Mouse (Mus musculus) mouse embryonic stem cell (cell line): ENCODE results near the gene Nrd1.

Source experiments
- in situ Hi-C, 2 experiments: fragments of 300-500 bp; cut with MboI; formaldehyde crosslinking; loops; 1 replicate in 1 of 2; 3 replicates in 1 of 2; pipeline ENCODE4 v1.14.3; 2019 to 2020; ENCODE audit warnings: low sequenced_read_pairs in 2 of 2, low pct_unique_long_range_greater_than_20kb in 1 of 2, mixed read lengths in 1 of 2; ENCODE audit not compliant: unreplicated experiment in 1 of 2

The Nrd1 gene

DNA sequence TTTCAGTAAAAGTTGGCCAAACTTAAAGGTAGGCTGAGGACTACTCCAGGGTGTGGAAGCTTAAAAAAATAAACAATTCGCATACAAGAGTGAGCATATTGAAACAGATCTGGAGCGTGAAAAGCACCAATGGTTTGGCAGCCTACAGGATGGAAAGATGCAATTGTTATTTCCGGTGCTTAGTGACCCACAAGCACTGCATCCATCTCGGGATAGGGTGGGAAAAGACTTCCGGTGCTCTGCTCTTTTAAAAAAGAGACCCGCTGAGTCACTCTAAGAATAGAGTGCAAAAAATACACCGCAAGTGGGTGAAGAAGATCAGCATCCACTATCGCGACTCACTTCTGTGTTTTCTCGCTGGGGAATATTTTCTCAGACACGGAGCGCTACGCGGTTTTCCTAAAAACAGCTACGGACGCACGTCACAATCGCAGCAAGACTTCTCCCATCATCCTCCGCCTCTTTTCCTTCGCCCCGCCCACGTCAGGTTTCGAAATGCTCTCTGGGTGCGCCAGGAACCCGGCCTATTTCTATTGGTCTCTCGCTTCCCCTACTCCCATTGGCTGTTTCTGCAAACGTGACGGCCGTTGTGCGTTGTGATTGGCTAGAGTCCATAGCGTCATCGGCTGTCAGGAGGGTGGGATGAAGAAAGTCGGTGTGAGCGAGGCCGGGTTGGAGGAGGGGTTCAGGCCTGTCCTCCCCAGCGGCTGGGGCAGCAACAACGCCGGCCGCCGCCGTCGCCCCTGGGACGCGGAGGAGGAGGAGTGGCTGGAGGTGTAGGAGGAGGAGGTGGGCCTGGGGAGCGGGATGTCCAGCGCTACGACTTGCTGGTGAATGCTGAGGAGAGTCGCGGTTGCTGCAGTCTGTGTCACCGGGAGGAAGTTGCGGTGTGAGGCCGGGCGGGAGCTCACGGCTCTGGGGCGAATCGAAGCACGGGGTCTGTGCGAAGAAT, at the start of gene Nrd1:
Nrd1 (plus strand) TSS at position 657 of the 952 bp plus-strand sequence.
- in situ Hi-C loops = loop anchor here in 1 of 2 experiments (25.0 kb wide), 1 partner anchor 313 kb away; no protein-coding TSS in a partner anchor

DNA sequence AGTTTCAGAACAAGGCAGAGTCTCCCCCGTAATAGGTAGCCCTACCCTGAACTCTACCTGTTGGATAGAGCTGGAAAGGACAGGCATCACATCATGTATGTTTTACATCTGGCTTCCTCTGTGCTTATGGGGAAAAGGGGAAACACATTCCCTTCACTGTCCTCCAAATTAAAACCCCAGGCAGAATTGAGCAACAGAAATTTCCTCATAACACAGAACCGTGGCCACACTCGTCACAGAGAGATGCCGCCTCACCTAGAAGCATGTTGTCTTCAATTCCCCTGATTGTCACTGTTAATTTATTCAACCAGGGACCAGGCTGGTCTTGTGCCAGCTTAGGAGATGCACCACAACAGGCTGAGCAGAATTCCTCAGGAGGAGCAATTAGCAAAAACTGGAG, 48.8 kb upstream of the Nrd1 start:
- in situ Hi-C loops = no loop called here

DNA sequence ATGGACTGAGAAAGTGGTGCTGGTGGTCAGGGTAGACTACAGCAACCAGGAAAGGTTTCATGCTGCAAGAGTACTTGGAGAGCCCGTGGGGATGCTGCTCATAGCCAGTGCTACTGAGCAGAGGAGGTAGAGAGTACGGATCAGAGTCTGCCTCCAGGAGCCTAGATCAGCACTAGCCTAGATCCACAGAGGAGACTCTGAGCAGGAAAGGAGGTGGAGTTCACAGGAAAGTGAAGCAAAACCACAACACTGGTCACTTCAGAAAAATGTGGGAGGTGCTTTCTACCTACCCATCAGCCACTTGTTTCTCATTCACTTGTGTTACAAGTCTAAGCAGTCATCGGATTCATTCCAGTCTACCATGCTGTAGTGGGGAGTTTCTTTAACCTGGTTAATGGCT, 40.8 kb upstream of the Nrd1 start:
- in situ Hi-C loops = no loop called here

DNA sequence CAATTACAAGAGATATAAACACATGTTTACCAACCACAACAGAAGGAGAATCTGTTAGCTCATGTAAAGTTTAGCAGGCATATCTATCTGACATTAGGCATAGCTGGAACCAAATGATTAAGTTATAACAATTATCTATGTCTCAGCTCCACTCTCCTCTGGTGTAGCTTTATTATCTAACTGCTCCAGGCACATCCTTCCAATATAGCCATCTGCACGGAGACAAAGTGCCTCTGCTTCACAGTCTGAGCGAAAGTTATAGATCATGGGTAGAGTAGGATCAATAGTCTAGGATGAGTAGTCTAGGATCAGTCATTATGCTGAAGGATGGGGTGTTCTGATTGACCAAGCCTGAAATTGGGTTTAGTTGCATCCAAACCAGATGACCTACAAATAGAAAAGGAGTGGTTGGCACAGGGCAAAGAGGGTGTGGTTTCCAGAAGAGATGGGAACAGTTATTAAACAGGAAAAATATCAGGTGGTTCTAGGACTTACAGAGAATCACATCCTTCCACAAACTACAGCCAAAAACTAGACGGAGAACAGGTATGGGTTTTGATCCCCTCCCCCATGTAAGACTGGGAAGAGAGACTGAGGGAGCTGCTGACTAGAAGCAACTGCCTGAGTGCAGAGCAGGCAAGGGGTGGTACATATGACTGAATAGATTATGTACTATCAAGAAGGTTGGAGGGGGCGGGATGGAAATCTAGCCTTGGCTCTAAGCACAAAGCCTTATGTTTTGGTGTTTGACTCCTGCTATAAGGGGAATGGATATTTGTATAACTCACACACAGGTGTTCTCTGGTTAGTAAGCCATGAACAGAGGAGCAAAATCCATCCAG, 39.6 kb upstream of the Nrd1 start:
- in situ Hi-C loops = no loop called here

DNA sequence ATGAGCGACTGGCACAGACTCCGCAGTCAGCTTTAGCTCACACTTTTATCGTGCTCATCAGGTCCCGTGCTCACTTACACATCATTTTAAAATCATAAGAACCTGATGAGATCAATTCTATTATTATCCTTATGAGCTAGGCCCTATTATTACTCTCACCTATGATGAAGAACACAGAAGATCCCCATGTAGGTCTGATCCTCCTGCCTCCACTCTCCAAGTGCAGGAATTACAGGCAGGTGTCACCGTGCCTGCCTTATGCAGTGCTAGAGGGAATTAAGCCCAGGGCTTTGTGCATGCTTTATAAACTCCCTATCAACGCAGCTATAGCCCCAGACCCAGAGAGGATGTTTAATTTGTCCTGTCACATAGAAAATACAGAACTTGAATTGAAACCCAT, 37.4 kb upstream of the Nrd1 start:
- in situ Hi-C loops = no loop called here

DNA sequence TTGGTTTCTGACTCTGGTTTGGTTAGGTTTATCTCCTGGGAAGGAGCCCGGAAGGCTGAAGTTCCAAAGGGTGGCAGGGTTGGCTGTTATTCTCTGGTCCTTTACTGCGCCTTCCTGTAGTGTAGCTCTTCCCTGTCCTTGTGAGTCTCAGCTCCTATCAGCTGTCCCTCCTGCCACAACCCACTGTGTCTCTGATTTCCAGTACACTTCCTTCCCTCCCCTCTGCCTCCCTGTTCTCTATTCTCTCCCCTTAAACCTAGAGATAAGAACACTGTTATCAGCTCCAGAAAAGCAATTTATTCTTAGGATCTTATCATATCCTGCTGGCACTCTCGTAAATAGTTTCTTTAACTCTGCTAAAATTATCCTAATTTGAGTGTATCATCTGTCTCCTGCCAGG, 30.9 kb upstream of the Nrd1 start:
- in situ Hi-C loops = no loop called here

DNA sequence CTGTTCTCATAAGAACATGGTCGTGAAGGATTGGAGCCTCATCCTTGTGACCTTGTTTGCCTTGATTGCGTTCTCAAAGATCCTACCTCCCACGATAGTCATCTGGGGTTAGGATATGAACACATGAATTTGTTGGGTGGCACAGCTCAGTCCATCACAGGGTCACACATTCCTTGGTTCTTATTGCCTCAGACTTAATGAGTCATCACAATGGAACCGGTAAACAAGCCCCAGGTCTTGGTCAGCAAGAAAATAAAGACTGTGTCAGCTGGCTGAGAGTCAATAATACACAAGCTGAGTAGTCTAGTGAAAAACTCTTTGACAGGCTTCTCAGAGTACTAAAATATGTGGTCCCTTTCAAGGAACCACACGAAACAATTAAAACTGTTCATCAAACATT, 29.4 kb upstream of the Nrd1 start:
- in situ Hi-C loops = loop anchor here in 1 of 2 experiments (5.0 to 10.0 kb wide), 3 partner anchors 49 to 276 kb away; partner anchors contain the start of gene Rab3b

DNA sequence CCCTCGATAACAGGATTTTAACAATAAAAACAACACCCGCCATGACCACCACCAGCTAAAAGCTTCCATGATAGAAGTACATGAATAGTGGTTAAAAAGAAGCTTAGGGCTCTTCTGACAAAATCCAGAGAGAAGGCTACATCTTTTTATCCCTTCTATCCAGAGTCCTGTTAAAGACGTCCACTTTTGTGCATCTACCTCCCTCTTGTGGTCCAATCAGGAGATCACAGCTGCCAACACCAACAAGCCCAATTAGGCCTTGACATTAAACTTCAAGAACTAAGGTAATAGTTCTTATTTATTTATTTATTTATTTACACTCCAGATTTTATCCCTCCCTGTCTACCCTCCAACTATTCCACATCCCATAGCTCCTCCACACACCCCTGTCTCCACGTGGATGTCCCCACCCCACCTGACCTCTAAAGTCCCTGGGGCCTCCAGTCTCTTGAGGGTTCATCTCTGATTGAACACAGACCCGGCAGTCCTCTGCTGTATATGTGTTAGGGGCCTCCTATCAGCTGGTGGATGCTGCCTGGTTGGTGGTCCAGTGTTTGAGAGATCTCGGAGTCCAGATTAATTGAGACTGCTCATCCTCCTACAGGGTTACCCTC, 23.9 kb upstream of the Nrd1 start:
- in situ Hi-C loops = loop anchor here (5.0 to 25.0 kb wide), 4 partner anchors 102 to 289 kb away; partner anchors contain the start of gene Rab3b (in 1 of the 2)

DNA sequence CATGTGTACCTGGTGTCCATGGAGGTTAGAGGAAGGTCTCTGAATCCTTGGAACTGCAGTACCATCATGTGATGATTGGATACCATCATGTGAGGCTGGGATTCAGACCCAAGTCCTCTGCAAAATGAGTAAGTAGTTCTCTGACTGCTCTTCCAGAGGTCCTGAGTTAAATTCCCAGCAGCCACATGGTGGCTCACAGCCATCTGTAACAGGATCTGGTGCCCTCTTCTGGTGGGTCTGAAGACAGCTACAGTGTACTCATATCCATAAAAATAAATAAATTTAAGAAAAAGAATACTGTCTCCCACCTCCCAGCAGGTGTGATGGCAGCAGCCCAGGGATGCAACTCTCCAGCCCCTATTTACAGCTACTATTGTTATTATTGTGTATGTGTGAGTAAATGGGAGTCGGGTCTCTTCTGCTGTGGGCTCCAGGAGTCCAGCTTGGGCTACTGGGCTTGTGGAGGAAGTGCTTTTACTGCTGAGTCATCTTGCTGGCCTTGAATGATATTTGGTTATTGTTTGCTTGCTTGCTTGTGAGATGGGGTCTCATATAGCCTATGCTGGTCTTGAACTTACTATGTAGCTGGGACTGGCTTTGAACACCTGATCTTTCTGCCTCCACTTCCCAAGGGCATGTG, 13.5 kb upstream of the Nrd1 start:
- in situ Hi-C loops = loop anchor here (10.0 to 25.0 kb wide), 2 partner anchors 178 to 300 kb away; no protein-coding TSS in a partner anchor

DNA sequence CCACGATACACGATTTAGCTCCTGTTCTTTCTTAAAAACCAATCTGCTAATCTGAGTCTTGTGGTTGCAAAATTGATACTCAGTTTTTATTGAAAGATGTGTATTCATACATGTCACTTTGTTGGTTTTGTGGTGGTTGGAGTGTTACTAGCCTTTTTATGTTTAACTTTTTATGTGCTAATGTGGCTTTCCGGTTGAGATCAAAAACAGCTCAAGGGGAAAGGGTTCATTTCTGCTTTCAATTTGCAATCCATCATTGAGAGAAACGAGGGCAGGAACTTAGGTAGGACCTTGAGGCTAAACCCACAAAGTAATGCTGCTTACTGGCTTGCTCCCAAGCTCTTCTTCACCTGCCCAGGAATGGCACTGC, 13.0 kb upstream of the Nrd1 start:
- in situ Hi-C loops = loop anchor here (10.0 to 25.0 kb wide), 2 partner anchors 177 to 300 kb away; no protein-coding TSS in a partner anchor

DNA sequence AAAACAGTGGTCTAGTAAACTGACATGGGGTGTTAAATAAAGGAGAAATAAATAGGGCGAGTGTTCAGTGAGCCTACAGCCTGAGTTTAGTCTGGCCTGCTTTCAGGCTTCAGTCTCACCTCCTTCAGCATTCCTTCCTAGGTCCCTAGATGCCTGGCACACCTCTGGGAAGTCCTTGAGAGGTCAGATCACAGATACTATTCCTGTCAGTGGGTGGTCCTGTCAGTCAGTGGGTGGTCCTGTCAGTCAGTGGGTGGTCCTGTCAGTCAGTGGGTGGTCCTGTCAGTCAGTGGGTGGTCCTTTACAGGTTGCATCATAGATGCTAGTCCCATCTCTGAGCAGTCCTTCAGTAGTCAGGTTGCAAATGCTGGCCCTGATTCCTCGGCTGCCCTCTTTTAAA, 11.0 kb upstream of the Nrd1 start:
- in situ Hi-C loops = loop anchor here (10.0 to 25.0 kb wide), 2 partner anchors 175 to 302 kb away; no protein-coding TSS in a partner anchor

DNA sequence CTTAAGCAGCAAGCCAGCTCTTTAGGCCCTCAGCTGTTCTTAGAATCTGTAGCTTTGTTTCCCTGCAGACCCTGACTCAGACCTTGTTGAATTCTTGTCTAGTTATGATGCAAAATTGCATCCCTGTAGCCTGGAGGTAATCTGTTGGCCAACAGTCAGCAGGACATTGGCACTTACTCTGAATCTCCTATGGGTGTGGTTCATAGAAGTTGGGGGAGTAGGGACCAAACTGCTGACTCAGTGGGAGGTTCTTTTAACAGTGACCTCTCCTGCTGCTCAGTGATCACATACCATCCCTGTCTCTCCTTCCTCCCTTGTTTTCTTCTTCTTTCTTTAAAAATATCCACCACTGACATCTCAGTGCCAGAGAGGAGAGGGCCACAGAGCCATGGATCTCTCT, 10.4 kb upstream of the Nrd1 start:
- in situ Hi-C loops = loop anchor here in 1 of 2 experiments (25.0 kb wide), 1 partner anchor 303 kb away; no protein-coding TSS in a partner anchor

DNA sequence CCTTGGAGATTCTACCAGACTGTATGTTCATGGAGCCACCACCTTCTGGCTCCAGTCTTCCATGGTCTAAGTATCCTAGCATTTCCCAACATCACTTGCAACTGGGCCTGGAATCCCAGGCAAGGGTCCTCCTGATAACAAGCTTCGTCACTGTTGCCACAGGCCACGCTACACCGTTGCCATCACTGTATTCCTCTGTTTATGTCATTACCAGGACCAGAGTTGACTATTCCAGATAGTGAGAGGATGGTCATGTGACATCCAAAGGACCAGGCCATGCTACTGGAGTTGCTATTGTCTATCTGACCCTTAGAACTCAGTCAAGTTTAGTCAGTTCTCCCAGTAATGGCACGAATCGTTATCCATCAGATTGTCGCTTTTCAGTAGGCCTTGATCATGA, 9.9 kb upstream of the Nrd1 start:
- in situ Hi-C loops = loop anchor here in 1 of 2 experiments (25.0 kb wide), 1 partner anchor 303 kb away; no protein-coding TSS in a partner anchor

DNA sequence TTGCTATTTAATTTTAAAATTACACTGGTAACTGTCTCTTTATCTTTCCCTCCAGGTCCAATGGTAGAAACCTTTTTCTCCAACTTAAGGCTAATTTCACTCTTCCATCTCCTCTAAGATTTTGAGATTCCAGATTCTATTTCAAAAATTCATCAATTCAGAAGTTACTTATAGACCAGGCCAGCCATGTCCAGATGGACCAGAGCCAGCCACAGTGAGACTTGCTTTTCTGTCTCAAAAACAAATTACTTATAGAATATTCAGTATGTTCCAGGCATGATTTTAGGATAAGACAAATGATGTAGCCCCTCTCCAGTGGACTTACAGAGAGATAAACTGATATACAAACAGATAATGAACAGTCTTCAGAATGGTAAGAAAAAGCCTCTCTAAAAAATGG, 8.6 kb upstream of the Nrd1 start:
- in situ Hi-C loops = loop anchor here in 1 of 2 experiments (25.0 kb wide), 1 partner anchor 305 kb away; no protein-coding TSS in a partner anchor

DNA sequence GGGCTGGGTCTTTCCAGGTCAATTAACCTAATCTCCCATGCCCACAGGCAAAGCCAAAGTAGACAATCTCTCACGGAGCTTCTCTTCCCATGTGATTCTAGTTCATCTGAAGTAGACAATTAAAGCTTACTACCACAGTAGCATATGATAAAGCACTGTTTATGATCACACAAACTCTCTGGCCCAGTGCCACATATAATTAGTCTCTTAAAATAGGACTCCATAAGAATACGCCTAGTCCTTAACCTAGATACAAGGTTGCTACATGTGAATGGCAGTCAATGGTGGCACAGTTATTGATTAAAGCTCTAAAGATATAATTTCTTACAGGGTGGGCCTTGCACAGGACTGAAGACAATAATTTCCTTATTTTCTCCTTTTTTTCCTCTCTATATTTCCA, 7.5 kb upstream of the Nrd1 start:
- in situ Hi-C loops = loop anchor here in 1 of 2 experiments (25.0 kb wide), 1 partner anchor 306 kb away; no protein-coding TSS in a partner anchor

DNA sequence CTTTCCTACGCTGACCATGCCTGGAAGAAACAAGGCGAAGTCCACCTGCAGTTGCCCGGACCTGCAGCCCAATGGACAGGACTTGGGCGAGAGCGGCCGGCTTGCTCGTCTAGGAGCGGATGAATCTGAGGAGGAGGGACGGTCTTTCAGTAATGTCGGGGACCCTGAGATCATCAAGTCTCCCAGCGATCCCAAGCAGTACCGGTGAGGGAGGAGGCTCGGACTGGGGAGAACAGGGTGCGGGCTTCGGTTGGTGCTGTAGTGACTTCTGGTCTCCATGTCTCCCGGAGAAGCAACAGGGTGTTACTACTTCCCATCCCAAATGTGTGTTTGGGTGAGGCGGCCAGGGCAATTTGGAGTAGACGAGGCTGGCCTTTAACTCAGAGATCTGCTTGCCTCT, 506 bp downstream of the Nrd1 start:
- in situ Hi-C loops = no loop called here

DNA sequence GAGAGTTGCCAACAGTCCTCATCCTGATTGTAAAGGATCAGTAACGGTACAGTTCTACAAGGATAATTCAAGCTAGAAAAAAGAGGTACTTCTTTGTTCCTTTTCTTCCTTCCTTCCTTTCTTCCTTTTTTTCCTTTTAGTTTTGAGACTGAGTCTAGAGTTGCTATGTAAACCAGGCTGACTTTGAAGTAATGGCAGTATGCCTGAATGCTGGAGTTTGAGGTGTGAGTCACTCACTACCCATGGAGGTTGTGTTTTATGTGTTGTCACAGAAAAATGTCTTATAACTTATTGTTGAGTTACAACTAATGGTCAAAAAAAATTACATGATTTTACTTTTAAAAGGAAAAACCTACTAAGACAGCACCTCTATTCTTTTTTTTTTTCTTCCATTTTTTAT, 7.6 kb downstream of the Nrd1 start:
- in situ Hi-C loops = no loop called here

DNA sequence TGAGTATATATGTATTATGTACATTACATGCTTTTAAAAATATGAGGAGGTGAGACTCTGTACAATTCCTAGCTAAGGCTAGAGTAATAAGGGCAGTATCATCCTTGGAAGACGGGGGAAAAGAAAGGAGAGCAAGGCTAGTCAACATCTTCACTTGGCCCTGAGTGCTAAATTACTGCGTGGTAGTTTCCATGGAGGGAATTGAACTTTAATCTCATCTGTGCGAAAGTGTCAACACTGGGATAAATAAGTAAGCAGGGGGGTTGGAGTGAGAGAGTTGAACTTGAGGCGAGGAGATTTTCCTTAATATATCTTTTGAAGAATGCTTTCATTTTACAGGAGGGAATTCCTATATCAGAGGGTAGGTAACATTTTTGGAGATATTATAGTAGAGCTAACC, 13.6 kb downstream of the Nrd1 start:
- in situ Hi-C loops = no loop called here
